ENCODE assay signal across 20 mouse cellular contexts in genomic region chr3:138609749-138610148, GRCm38 (mm10).
DNase-seq lines count a peak whose midpoint lies in the region; ATAC-seq and TF ChIP-seq lines count a peak whose summit lies in the region.
"Had no signal": no experiment of that assay in that cellular context is flagged by ENCODE, and none has a peak within 500 bp of the region (broad histone marks: within the 10 kb centered on the region; RNA-seq: fewer than 3 reads in every experiment).

No protein-coding gene starts in this region.

- no peaks in the 10 kb centered on the region for H3K27me3 ChIP-seq in kidney, embryonic 14.5 days (ENCODE audit: control insufficient read depth, insufficient read depth, low read length)
- no peaks in the 10 kb centered on the region for H3K27me3 ChIP-seq in kidney, adult 2 months (replicated peaks; ENCODE audit: control insufficient read depth, insufficient read depth, low read length)
- no peaks in the 10 kb centered on the region for H3K27me3 ChIP-seq in neural tube, embryonic 13.5 days
- H3K27me3 ChIP-seq: embryonic facial prominence, embryonic 15.5 days; hindbrain, embryonic 12.5 days had no signal

- no peak for TF ChIP-seq CTCF in kidney, adult 2 months (conservative IDR thresholded peaks at IDR 0.05; ENCODE audit: insufficient read depth, insufficient read length, low read depth, low read length)

- no peak for TF ChIP-seq POLR2A in kidney, adult 2 months (IDR thresholded peaks at IDR 0.05; ENCODE audit: low read depth, low read length)

- 0 out of 2 replicates have a peak, but pooled peaks have one; percentile 24 for ATAC-seq in kidney, embryonic 14.5 days (ENCODE audit: low FRiP score, low TSS enrichment)
- ATAC-seq in neural tube, embryonic 13.5 days (ENCODE audit: low read depth) = peak; percentile 56; the same call in 1 of the 2 replicates

- no peaks in the 10 kb centered on the region for H3K36me3 ChIP-seq in kidney, embryonic 14.5 days (ENCODE audit: control insufficient read depth, insufficient read depth, low read length)
- no peaks in the 10 kb centered on the region for H3K36me3 ChIP-seq in kidney, adult 2 months (ENCODE audit: control insufficient read depth, insufficient read depth, low read length)
- H3K36me3 ChIP-seq in neural tube, embryonic 13.5 days = no peaks in the 10 kb centered on the region
- H3K36me3 ChIP-seq: embryonic facial prominence, embryonic 15.5 days; forebrain, embryonic 10.5 days; heart, embryonic 13.5 days; hindbrain, embryonic 12.5 days had no signal

- H3K4me3 ChIP-seq in kidney, embryonic 14.5 days (ENCODE audit: low read length) = no peak overlapping the region
- no peak overlapping the region for H3K4me3 ChIP-seq in kidney, adult 2 months (ENCODE audit: insufficient read depth, low read depth, low read length)
- H3K4me3 ChIP-seq in neural tube, embryonic 13.5 days = no peak overlapping the region
- H3K4me3 ChIP-seq: embryonic facial prominence, embryonic 15.5 days; erythroblast, embryonic 14.5 days; forebrain, embryonic 10.5 days; heart, embryonic 13.5 days; hindbrain, embryonic 12.5 days had no signal

- no peak overlapping the region for H3K9ac ChIP-seq in kidney, embryonic 14.5 days (ENCODE audit: low read depth, low read length)
- no peak overlapping the region for H3K9ac ChIP-seq in neural tube, embryonic 13.5 days
- H3K9ac ChIP-seq: embryonic facial prominence, embryonic 15.5 days; heart, embryonic 13.5 days; hindbrain, embryonic 12.5 days had no signal

- no peak overlapping the region for H3K27ac ChIP-seq in kidney, embryonic 14.5 days (ENCODE audit: low read depth, low read length)
- no peak overlapping the region for H3K27ac ChIP-seq in kidney, adult 2 months (ENCODE audit: insufficient read depth, low read depth, low read length)
- peak overlapping the region; percentile 46; the same call in 1 of the 2 replicates for H3K27ac ChIP-seq in neural tube, embryonic 13.5 days (replicated peaks)
- H3K27ac ChIP-seq: embryonic facial prominence, embryonic 15.5 days; forebrain, embryonic 10.5 days; heart, embryonic 13.5 days; hindbrain, embryonic 12.5 days had no signal

- DNase-seq in kidney, adult 2 months = no peak
- DNase-seq in forelimb bud, embryonic 11.5 days (ENCODE audit: low read depth, low spot score) = peak; percentile 70
- DNase-seq in hindlimb bud, embryonic 11.5 days (ENCODE audit: extremely low spot score, low read depth, low spot score) = peak; percentile 57
- DNase-seq in urinary bladder, postnatal 25 days (ENCODE audit: low spot score) = no peak
- DNase-seq in layer of hippocampus, adult 8-10 months (ENCODE audit: low spot score in 2 of 2) = no peak
- no peak for DNase-seq in urinary bladder, postnatal 10 days (ENCODE audit: low spot score)
- DNase-seq: adrenal gland, adult 2 months; adrenal gland, postnatal 36 days; cerebellum, adult 8-10 months; cerebellum, postnatal 14 days; embryo, embryonic 11 days; gastrocnemius, postnatal 36 days; heart, postnatal 36 days had no signal

- WGBS in kidney, embryonic 14.5 days = 18% methylated on average over 1 of the region's 1 CpGs
- 33% methylated on average over 1 of the region's 1 CpGs for WGBS in kidney, adult 2 months
- 64% methylated on average over 1 of the region's 1 CpGs for WGBS in neural tube, embryonic 13.5 days

- 0 out of 2 replicates have a peak, but pooled peaks cover 5% of the 10 kb centered on the region for H3K4me1 ChIP-seq in kidney, embryonic 14.5 days (ENCODE audit: control insufficient read depth, insufficient read depth, low read length)
- no peaks in the 10 kb centered on the region for H3K4me1 ChIP-seq in kidney, adult 2 months (ENCODE audit: control insufficient read depth, insufficient read depth, low read length)
- H3K4me1 ChIP-seq in neural tube, embryonic 13.5 days (replicated peaks) = peaks cover 19% of the 10 kb centered on the region
- H3K4me1 ChIP-seq: hindbrain, embryonic 12.5 days had no signal

- no peaks in the 10 kb centered on the region for H3K9me3 ChIP-seq in kidney, embryonic 14.5 days (ENCODE audit: control insufficient read depth, low read length)
- H3K9me3 ChIP-seq in neural tube, embryonic 13.5 days = no peaks in the 10 kb centered on the region
- H3K9me3 ChIP-seq: embryonic facial prominence, embryonic 15.5 days; forebrain, embryonic 10.5 days; heart, embryonic 13.5 days; hindbrain, embryonic 12.5 days had no signal

- H3K4me2 ChIP-seq in kidney, embryonic 14.5 days (replicated peaks; ENCODE audit: low read depth, low read length) = no peak overlapping the region
- H3K4me2 ChIP-seq in neural tube, embryonic 13.5 days = no peak overlapping the region
- H3K4me2 ChIP-seq: embryonic facial prominence, embryonic 15.5 days; heart, embryonic 13.5 days; hindbrain, embryonic 12.5 days had no signal

Comparison
In these comparisons a context has a peak if more than half of its experiments do, and no peak if none do; other contexts are left out.
1. DNase-seq: peak in forelimb bud, embryonic 11.5 days (single experiment) and hindlimb bud, embryonic 11.5 days (single experiment); none in kidney, adult 2 months (single experiment), urinary bladder, postnatal 25 days (single experiment), layer of hippocampus, adult 8-10 months (0 of 2) and urinary bladder, postnatal 10 days (single experiment).